Comparison of ENCODE assay signal across 14 mouse cellular contexts in genomic region chr16:70654429-70655081, GRCm38 (mm10).
DNase-seq lines count a peak whose midpoint lies in the region; ATAC-seq and TF ChIP-seq lines count a peak whose summit lies in the region.
"Had no signal": no experiment of that assay in that cellular context is flagged by ENCODE, and none has a peak within 500 bp of the region (broad histone marks: within the 10 kb centered on the region; RNA-seq: fewer than 3 reads in every experiment).

No protein-coding gene starts in this region.

- no peaks in the 10 kb centered on the region for H3K4me1 ChIP-seq in hindbrain, embryonic 11.5 days (replicated peaks; ENCODE audit: control insufficient read depth, insufficient read depth, low read length)
- no peaks in the 10 kb centered on the region for H3K4me1 ChIP-seq in hindbrain, embryonic 10.5 days (replicated peaks)
- no peaks in the 10 kb centered on the region for H3K4me1 ChIP-seq in neural tube, embryonic 14.5 days (ENCODE audit: control insufficient read depth, insufficient read depth, low read length)
- no peaks in the 10 kb centered on the region for H3K4me1 ChIP-seq in forebrain, postnatal 0 days (ENCODE audit: insufficient read depth)
- H3K4me1 ChIP-seq: lung, embryonic 15.5 days had no signal

- H3K9ac ChIP-seq in hindbrain, embryonic 11.5 days (ENCODE audit: low read depth, low read length), result no peak overlapping the region
- H3K9ac ChIP-seq in neural tube, embryonic 14.5 days (replicated peaks; ENCODE audit: low read depth, low read length), result no peak overlapping the region
- no peak overlapping the region for H3K9ac ChIP-seq in forebrain, postnatal 0 days
- H3K9ac ChIP-seq: lung, embryonic 15.5 days had no signal

- peak; percentile 5 for DNase-seq in hindbrain, embryonic 11.5 days (ENCODE audit: low spot score)
- no peak for DNase-seq in hindbrain, embryonic 10.5 days (ENCODE audit: low spot score)
- no peak for DNase-seq in neural tube, embryonic 10.5 days (ENCODE audit: extremely low spot score, low spot score)
- DNase-seq in forebrain, postnatal 0 days, result peak; percentile 76
- no peak for DNase-seq in cerebellum, adult 11-12 months
- DNase-seq in cerebellum, adult 18-20 months, result no peak
- no peak for DNase-seq in layer of hippocampus, adult 8-10 months (ENCODE audit: low spot score in 2 of 2)
- DNase-seq: cerebellum, postnatal 36 days; kidney, postnatal 4 days; left cerebral cortex, postnatal 4 days; thymus, postnatal 14 days had no signal

- peak; percentile 51; the same call in 1 of the 2 replicates for ATAC-seq in hindbrain, embryonic 11.5 days (ENCODE audit: low FRiP score)
- 0 out of 2 replicates have a peak, but pooled peaks have one; percentile 51 for ATAC-seq in neural tube, embryonic 14.5 days (ENCODE audit: low read depth)
- ATAC-seq in forebrain, postnatal 0 days, result peak; percentile 71; the same call in 1 of the 2 replicates

- no peak overlapping the region for H3K4me2 ChIP-seq in hindbrain, embryonic 11.5 days (replicated peaks; ENCODE audit: low read depth, low read length)
- H3K4me2 ChIP-seq in neural tube, embryonic 14.5 days (ENCODE audit: low read depth, low read length), result no peak overlapping the region
- H3K4me2 ChIP-seq in forebrain, postnatal 0 days (ENCODE audit: low read depth), result no peak overlapping the region
- H3K4me2 ChIP-seq: lung, embryonic 15.5 days had no signal

- TF ChIP-seq CTCF in forebrain, postnatal 0 days (IDR thresholded peaks at IDR 0.05; ENCODE audit: low read depth), result peak; percentile 63

- H3K36me3 ChIP-seq in hindbrain, embryonic 11.5 days (ENCODE audit: control insufficient read depth, insufficient read depth, low read length), result no peaks in the 10 kb centered on the region
- H3K36me3 ChIP-seq in hindbrain, embryonic 10.5 days, result no peaks in the 10 kb centered on the region
- H3K36me3 ChIP-seq in neural tube, embryonic 14.5 days (ENCODE audit: control insufficient read depth, insufficient read depth, low read length), result no peaks in the 10 kb centered on the region
- H3K36me3 ChIP-seq in forebrain, postnatal 0 days (ENCODE audit: insufficient read depth), result no peaks in the 10 kb centered on the region
- H3K36me3 ChIP-seq: lung, embryonic 15.5 days had no signal

- H3K9me3 ChIP-seq in hindbrain, embryonic 11.5 days (ENCODE audit: control insufficient read depth, low read length), result no peaks in the 10 kb centered on the region
- no peaks in the 10 kb centered on the region for H3K9me3 ChIP-seq in hindbrain, embryonic 10.5 days
- no peaks in the 10 kb centered on the region for H3K9me3 ChIP-seq in neural tube, embryonic 14.5 days (ENCODE audit: control insufficient read depth, low read length)
- H3K9me3 ChIP-seq in forebrain, postnatal 0 days (ENCODE audit: low read length), result no peaks in the 10 kb centered on the region
- H3K9me3 ChIP-seq: lung, embryonic 15.5 days had no signal

- H3K27ac ChIP-seq in hindbrain, embryonic 11.5 days (ENCODE audit: low read depth, low read length), result no peak overlapping the region
- no peak overlapping the region for H3K27ac ChIP-seq in hindbrain, embryonic 10.5 days
- no peak overlapping the region for H3K27ac ChIP-seq in neural tube, embryonic 14.5 days (ENCODE audit: low read depth, low read length)
- H3K27ac ChIP-seq in forebrain, postnatal 0 days (ENCODE audit: low read depth, low read length), result no peak overlapping the region
- H3K27ac ChIP-seq: lung, embryonic 15.5 days had no signal

- no peak overlapping the region for H3K4me3 ChIP-seq in hindbrain, embryonic 11.5 days (ENCODE audit: low read depth, low read length)
- no peak overlapping the region for H3K4me3 ChIP-seq in hindbrain, embryonic 10.5 days
- no peak overlapping the region for H3K4me3 ChIP-seq in neural tube, embryonic 14.5 days (ENCODE audit: low read depth, low read length)
- no peak overlapping the region for H3K4me3 ChIP-seq in forebrain, postnatal 0 days (ENCODE audit: low read depth, low read length)
- H3K4me3 ChIP-seq: lung, embryonic 15.5 days had no signal

- 74% methylated on average over 6 of the region's 6 CpGs for WGBS in hindbrain, embryonic 11.5 days
- 75% methylated on average over 6 of the region's 6 CpGs for WGBS in hindbrain, embryonic 10.5 days
- 61% methylated on average over 6 of the region's 6 CpGs for WGBS in neural tube, embryonic 14.5 days
- 32% methylated on average over 6 of the region's 6 CpGs for WGBS in forebrain, postnatal 0 days

- H3K27me3 ChIP-seq in hindbrain, embryonic 11.5 days (ENCODE audit: control insufficient read depth, insufficient read depth, low read length), result no peaks in the 10 kb centered on the region
- H3K27me3 ChIP-seq in hindbrain, embryonic 10.5 days (ENCODE audit: insufficient read depth, poor library complexity, severe bottlenecking), result no peaks in the 10 kb centered on the region
- no peaks in the 10 kb centered on the region for H3K27me3 ChIP-seq in neural tube, embryonic 14.5 days (ENCODE audit: control insufficient read depth, insufficient read depth, low read length)
- no peaks in the 10 kb centered on the region for H3K27me3 ChIP-seq in forebrain, postnatal 0 days (ENCODE audit: insufficient read depth, low read length)
- H3K27me3 ChIP-seq: CH12.LX; lung, embryonic 15.5 days had no signal

Comparison
In these comparisons a context has a peak if more than half of its experiments do, and no peak if none do; other contexts are left out.
1. DNase-seq: peak in hindbrain, embryonic 11.5 days (single experiment) and forebrain, postnatal 0 days (single experiment); none in hindbrain, embryonic 10.5 days (single experiment), neural tube, embryonic 10.5 days (single experiment), cerebellum, adult 11-12 months (single experiment), cerebellum, adult 18-20 months (0 of 2) and layer of hippocampus, adult 8-10 months (0 of 2).
2. Peak in every context shown above with its lines, with median percentiles within 50 percentile points of each other: ATAC-seq.